Mouse (Mus musculus) CH12F3 (cell line): Measurements from ENCODE around the gene Atp1a2.

Source experiments
- in situ Hi-C: fragments of 300-500 bp; cut with MboI; formaldehyde crosslinking; loops from 2 replicates; pipeline ENCODE4 v1.14.3; 2020; ENCODE audit warnings: low sequenced_read_pairs

Atp1a2 gene

GRCm38 (mm10) chr1:172325680-172326535 lies 28.0 kb upstream of the Atp1a2 start:
- in situ Hi-C loops: no loop called here

- in situ Hi-C loops: no loop called here
These were observed 26.9 kb upstream of the Atp1a2 start for GRCm38 (mm10) chr1:172324725-172325124.

DNA sequence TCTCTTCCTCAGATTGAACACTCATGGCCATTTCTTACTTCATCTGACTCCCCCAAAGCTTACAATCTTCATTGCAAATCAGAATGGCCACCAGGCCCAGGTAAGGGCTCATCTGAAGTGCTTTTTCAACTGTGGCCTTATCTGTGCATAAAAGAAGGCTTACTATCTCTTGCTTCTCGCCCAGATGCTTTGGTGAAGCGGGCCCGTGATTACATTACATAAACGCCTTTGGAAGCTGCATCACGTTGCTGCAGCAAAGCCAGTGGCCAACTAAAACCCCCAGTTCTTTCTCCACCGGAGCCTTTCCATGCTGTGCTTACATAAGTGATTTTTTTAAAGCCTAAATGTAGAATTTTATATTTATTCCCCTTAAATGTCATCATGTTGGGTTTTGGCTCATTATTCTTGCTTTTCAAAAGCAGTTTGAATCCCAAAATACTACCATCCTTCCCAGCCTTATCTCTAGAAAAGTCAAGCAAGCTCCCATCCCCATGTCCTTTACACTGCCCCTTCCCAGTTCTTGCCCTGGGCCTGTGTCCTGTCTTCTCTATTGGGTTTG lies 26.0 kb upstream of the Atp1a2 start:
- in situ Hi-C loops: no loop called here

GRCm38 (mm10) chr1:172323298-172323697 lies 25.4 kb upstream of the Atp1a2 start:
- in situ Hi-C loops: no loop called here

DNA sequence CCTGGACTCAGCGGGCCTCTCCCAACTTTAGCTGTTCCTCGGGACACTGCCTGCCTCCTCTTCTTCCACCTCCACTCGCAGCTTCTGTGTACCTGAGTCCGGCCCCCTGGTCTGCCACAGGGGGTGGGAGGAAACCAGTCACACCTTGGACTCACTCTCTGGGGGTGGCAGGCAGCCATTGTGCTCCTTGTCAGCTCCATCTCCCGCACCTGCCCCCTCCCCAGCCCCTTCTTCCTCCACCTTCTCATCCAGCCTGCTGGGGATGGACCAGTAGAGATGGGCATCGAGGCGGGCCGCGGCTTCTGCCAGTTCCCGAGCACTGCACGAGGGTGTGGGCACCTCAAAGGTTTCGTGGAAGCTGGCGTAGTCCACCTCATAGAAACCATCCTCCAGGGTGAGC lies 24.9 kb upstream of the Atp1a2 start:
- in situ Hi-C loops: no loop called here

- in situ Hi-C loops: no loop called here
These were observed 22.1 kb upstream of the Atp1a2 start for GRCm38 (mm10) chr1:172319921-172320411.

GRCm38 (mm10) chr1:172319346-172319745 lies 21.5 kb upstream of the Atp1a2 start:
- in situ Hi-C loops: no loop called here

- in situ Hi-C loops: no loop called here
These were observed 20.7 kb upstream of the Atp1a2 start for GRCm38 (mm10) chr1:172318424-172319035.

DNA sequence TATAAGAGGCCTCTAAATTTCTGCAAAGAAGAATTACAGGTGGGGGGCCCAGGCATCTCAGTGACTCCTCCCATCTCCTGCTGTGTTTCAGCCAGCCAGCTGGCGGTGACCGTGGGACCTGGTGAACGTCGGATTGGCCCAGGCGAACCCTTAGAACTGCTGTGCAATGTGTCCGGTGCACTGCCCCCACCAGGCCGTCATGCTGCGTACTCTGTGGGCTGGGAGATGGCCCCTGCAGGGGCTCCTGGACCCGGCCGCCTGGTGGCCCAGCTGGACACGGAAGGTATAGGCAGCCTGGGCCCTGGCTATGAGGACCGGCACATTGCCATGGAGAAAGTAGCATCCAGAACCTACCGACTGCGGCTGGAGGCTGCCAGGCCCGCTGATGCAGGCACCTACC lies 20.1 kb upstream of the Atp1a2 start:
- in situ Hi-C loops: no loop called here

- in situ Hi-C loops: no loop called here
These were observed 19.6 kb upstream of the Atp1a2 start for GRCm38 (mm10) chr1:172317431-172317830.

GRCm38 (mm10) chr1:172314911-172315310 lies 17.0 kb upstream of the Atp1a2 start:
- in situ Hi-C loops: no loop called here

- in situ Hi-C loops: no loop called here
These were observed 15.9 kb upstream of the Atp1a2 start for GRCm38 (mm10) chr1:172313613-172314411.

- in situ Hi-C loops: no loop called here
These were observed 15.1 kb upstream of the Atp1a2 start for GRCm38 (mm10) chr1:172312768-172313561.

- in situ Hi-C loops: no loop called here
These were observed 14.3 kb upstream of the Atp1a2 start for GRCm38 (mm10) chr1:172311921-172312767.

DNA sequence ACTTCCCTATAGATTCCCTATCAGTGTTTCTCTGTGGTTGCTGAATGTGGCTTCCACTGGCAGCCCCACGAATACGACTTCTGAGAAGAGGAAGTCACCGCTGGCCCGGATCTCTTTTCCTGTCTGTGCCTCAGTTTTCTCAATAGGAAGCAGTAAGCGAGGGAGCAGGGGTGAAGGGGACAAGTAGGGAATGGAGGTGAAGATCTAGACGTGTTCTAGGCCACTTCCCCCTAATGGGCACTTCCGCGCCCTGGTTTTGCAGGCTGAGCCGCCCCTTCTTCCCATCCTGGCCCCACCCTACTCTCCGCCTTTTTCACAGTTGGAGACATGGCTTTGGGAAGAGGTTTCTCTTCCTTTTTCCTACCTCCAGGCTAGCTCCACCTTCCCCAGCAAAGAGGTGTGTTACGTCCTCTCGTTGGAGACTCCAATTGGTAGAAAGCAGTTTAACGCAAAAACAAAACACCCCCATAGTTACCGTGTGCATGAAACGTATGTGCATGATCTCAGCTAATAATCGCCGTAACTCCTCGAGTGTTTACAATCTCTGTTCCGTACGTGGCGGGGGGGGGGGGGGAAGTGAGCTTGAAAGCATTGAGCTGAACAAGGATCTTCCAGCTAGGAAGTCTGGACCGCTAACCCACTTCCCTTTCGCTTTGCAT lies 13.5 kb upstream of the Atp1a2 start:
- in situ Hi-C loops: no loop called here

DNA sequence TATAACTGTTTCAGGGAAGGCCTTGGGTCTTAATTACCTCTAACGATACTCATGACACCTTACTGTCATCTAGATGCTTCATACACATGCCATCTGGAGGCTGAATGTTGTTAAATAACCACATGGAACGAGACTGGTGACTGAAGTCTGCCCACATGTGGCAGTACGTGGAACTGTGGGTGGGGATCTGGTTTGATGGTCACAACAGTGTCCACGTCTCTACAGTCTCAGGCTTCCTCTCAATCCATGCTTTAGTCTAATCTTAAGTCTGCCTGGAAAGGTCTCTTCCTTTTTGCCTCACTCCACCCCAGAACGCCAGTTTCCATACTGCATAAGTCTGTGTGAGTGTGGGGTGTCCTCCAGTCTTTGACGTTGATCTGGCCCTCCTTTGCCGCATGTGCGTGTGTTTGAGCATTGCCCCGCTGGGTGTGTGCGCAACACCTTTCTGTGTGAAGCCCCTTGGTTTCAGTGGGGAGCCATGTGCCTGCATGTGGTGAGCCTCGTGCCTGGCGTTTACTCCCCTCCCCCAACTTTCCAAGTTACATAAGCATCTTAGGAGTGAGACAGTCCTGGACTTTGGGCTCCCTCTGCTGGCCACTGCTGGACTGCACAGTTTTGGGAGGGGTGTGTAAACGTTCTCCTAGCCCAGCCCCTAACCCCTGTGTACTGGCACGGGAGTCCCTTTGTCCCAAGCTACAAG lies 12.0 kb upstream of the Atp1a2 start:
- in situ Hi-C loops: no loop called here

GRCm38 (mm10) chr1:172308409-172308808 lies 10.5 kb upstream of the Atp1a2 start:
- in situ Hi-C loops: no loop called here

DNA sequence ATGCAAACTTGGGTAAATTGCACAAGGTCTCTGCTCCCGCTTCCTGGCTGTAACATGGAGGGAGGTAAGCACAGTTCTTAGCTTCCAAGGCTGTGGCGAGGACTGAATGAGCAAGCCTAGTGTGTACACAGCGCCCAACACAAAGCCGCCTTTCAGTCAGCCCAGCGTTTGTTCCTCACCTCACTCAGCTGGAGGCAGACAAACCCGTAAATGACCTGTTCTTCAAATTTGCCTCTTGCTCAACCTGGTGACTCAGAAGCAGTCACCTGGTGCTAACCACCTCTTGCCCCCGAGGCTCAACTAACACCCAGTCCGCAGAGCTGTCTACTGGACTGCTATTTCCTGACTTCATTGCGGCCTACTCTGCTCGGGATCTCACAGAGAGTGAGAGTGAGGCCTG lies 10.1 kb upstream of the Atp1a2 start:
- in situ Hi-C loops: no loop called here
